Mouse (Mus musculus) heart, postnatal 10 days (tissue): ENCODE data around the gene Xrcc3. TPM values are rescaled to one million over a fixed set of nuclear protein-coding genes. Genes with fewer than 3 reads are reported as not detected.
A peak's percentile ranks its signal among the peaks of the same experiment; 100 is the strongest.

ENCODE experiments used
- DNase-seq, 2 experiments: peaks; one replicate each; pipeline ENCODE4 v3.0.0; 2021
- intact Hi-C: fragments of 180-260 bp; cut with DNase I; formaldehyde crosslinking; loops from one replicate; pipeline ENCODE4 v1.15.1; 2025
- total RNA-seq, 2 experiments: library from RNA; stranded (reverse); gene quantifications; 2 replicates each; pipeline ENCODE4 v1.2.3; 2021

Gene Xrcc3
- total RNA-seq, 2 experiments from 2014 or later = 3.5 to 4.0 TPM

- peak; percentile 53 to 59 for DNase-seq
- intact Hi-C loops = no loop called here
Observed at GRCm38 (mm10) chr12:111816528-111816927, 2.9 kb upstream of the Xrcc3 start.

- DNase-seq = no peak
- intact Hi-C loops = no loop called here
Observed at GRCm38 (mm10) chr12:111814769-111815762, 1.4 kb upstream of the Xrcc3 start.

- DNase-seq = peak in 1 of 2 experiments; percentile 45
- intact Hi-C loops = no loop called here
Observed at GRCm38 (mm10) chr12:111813111-111813765, 435 bp downstream of the Xrcc3 start.

- intact Hi-C loops = no loop called here
Observed at GRCm38 (mm10) chr12:111812611-111813010, 1.1 kb downstream of the Xrcc3 start.

GRCm38 (mm10) chr12:111812075-111812474 is 1.6 kb downstream of the Xrcc3 start:
- DNase-seq = no peak
- intact Hi-C loops = no loop called here

More at GRCm38 (mm10) chr12:111812611-111813010, 1.1 kb downstream of the Xrcc3 start:
- DNase-seq = no peak

GRCm38 (mm10) chr12:111809762-111810161 is 3.9 kb downstream of the Xrcc3 start:
- intact Hi-C loops = no loop called here
- peak; percentile 84 to 86 for DNase-seq

GRCm38 (mm10) chr12:111808775-111809174 is 4.9 kb downstream of the Xrcc3 start:
- intact Hi-C loops = no loop called here
- DNase-seq = no peak

- no peak for DNase-seq
- intact Hi-C loops = no loop called here
Observed at GRCm38 (mm10) chr12:111803538-111803937, 10.1 kb downstream of the Xrcc3 start.

- peak; percentile 52 to 56 for DNase-seq
- intact Hi-C loops = no loop called here
Observed at GRCm38 (mm10) chr12:111800459-111801183, 13.1 kb downstream of the Xrcc3 start.

- intact Hi-C loops = no loop called here
- no peak for DNase-seq
Observed at GRCm38 (mm10) chr12:111798493-111798892, 15.2 kb downstream of the Xrcc3 start.

- no peak for DNase-seq
- intact Hi-C loops = no loop called here
Observed at GRCm38 (mm10) chr12:111797251-111797650, 16.4 kb downstream of the Xrcc3 start.

- peak; percentile 82 for DNase-seq
- intact Hi-C loops = no loop called here
Observed at GRCm38 (mm10) chr12:111795180-111795895, 18.3 kb downstream of the Xrcc3 start.

- peak in 1 of 2 experiments; percentile 36 for DNase-seq
- intact Hi-C loops = no loop called here
Observed at GRCm38 (mm10) chr12:111794526-111795179, 19.0 kb downstream of the Xrcc3 start.

- DNase-seq = peak; percentile 84 to 86
- intact Hi-C loops = no loop called here
Observed at GRCm38 (mm10) chr12:111794102-111794501, 19.6 kb downstream of the Xrcc3 start.

- DNase-seq = no peak
Observed at GRCm38 (mm10) chr12:111791474-111792104, 22.1 kb downstream of the Xrcc3 start.

GRCm38 (mm10) chr12:111790631-111791030 is 23.0 kb downstream of the Xrcc3 start:
- DNase-seq = no peak
- intact Hi-C loops = no loop called here

More at GRCm38 (mm10) chr12:111791474-111792104, 22.1 kb downstream of the Xrcc3 start:
- intact Hi-C loops = no loop called here

GRCm38 (mm10) chr12:111790090-111790489 is 23.6 kb downstream of the Xrcc3 start:
- intact Hi-C loops = no loop called here

GRCm38 (mm10) chr12:111787015-111787414 is 26.7 kb downstream of the Xrcc3 start:
- DNase-seq = no peak
- intact Hi-C loops = no loop called here

More at GRCm38 (mm10) chr12:111790090-111790489, 23.6 kb downstream of the Xrcc3 start:
- no peak for DNase-seq

- no peak for DNase-seq
- intact Hi-C loops = no loop called here
Observed at GRCm38 (mm10) chr12:111785174-111785573, 28.5 kb downstream of the Xrcc3 start.
